Mouse (Mus musculus) cerebellum, adult 8-10 months (tissue): ENCODE measurements around the gene Fam171a1.
"Not testable (repeated sequence)": the region's sequence is repeated elsewhere in the genome, so short reads cannot be mapped to it uniquely, and the experiment has no call there.

Experiments
- DNase-seq: peaks from one replicate; pipeline ENCODE4 v3.0.0; 2022

Fam171a1 gene

GRCm38 (mm10) chr2:3113866-3114265 is at the start of gene Fam171a1:
Gene Fam171a1, plus strand, starts transcription at chr2:3114224.
- no peak for DNase-seq

DNA sequence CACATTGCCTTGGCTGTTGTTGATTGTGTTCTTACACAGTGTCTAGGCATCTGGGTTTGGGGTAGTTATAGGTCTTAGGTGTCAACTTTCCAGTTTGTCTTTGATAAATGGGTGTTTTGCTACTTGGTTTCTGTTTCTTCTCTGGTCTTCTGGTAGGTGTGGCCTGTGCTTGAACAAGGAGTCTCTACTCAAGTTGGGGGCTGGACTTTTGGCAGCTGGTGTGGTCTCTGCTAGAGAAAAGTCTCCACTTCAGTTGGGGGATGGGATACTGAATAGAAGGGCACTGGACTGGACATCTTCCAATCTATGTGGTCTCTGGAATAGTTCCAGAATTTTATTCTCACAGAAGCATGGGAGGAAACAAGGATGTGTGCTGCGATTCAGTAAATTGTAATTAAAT is 44.9 kb upstream of the Fam171a1 start:
- no peak for DNase-seq

GRCm38 (mm10) chr2:3088361-3088760 is 25.7 kb upstream of the Fam171a1 start:
- not testable (repeated sequence) for DNase-seq

DNA sequence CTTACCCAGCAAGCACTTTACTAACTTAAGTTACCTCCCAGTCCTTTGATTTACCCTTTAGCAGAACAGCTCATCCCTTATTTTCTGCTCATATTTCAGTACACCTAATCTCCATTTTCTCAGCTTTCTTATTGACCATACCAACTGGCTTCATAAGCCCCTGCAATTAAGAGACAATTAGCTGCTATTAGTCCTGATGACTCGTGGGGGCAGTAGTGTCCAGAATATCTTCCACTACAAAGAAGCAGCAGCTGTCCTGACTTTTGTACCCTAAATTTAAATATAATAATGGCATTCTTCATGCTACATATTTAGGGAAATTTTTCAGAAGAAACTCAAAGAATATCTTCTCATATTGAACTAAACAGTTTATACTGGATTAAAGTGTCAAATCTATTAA is 24.8 kb upstream of the Fam171a1 start:
- peak; percentile 5 for DNase-seq

DNA sequence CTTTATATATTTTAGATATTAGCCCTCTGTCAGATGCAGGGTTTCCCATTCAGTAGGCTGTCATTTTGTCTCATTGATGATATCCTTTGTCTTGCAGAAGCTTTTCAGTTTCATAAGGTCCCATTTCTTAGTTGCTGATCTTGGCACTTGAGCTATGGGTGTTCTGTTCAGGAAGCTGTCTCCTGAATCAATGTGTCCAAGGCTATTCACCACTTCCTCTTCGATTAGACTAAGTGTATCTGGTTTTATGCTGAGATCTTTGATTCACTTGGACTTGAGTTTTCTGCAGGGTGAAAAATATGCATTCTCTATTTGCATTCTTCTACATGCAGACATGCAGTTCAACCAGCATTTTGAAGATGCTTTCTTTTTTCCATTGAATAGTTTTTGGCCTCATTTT is 17.9 kb upstream of the Fam171a1 start:
- no peak for DNase-seq

DNA sequence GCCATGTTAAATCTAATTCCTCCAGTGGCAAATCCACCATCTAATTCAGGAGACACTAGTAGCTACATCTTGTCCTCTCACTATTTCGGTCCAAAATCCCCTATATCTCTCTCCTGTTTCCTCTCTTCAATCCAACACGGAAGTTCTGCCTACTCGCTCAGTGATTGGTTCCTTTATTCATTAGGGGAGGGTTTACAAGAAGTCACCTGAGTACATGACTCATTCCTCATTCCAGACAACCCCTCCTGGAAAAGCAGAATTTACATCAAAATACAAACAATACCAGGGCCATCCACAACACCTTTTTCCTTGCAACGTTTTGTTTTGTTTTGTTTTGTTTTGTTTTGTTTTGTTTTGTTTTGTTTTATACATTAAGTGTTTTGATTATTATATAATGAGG is 14.1 kb upstream of the Fam171a1 start:
- DNase-seq: no peak

GRCm38 (mm10) chr2:3101292-3101957 is 12.6 kb upstream of the Fam171a1 start:
- no peak for DNase-seq

- DNase-seq: no peak
Measured at GRCm38 (mm10) chr2:3102360-3102759, 11.7 kb upstream of the Fam171a1 start.

DNA sequence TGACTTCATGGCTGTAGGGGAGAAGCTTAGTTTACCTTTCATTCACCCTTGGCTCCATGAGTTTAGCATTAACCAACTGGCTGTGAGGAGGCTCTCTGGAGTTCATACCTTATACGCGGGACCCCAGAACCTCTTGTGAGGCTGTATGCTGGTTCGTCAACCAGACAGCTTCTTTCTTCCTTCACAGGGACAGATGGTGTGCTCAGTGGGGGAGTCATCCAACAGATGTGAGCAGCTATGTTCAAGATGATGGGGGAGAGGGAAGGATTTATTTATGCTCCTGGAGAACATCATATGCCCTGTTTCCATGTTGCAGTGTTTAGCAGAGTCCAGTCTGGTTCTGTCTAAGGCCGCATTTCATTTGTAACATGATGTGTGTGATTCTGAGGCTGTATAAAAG is 6.6 kb upstream of the Fam171a1 start:
- DNase-seq: no peak

GRCm38 (mm10) chr2:3108431-3108830 is 5.6 kb upstream of the Fam171a1 start:
- no peak for DNase-seq

- no peak for DNase-seq
Measured at GRCm38 (mm10) chr2:3108834-3109233, 5.2 kb upstream of the Fam171a1 start.

- no peak for DNase-seq
Measured at GRCm38 (mm10) chr2:3117855-3118202, 3.8 kb downstream of the Fam171a1 start.

DNA sequence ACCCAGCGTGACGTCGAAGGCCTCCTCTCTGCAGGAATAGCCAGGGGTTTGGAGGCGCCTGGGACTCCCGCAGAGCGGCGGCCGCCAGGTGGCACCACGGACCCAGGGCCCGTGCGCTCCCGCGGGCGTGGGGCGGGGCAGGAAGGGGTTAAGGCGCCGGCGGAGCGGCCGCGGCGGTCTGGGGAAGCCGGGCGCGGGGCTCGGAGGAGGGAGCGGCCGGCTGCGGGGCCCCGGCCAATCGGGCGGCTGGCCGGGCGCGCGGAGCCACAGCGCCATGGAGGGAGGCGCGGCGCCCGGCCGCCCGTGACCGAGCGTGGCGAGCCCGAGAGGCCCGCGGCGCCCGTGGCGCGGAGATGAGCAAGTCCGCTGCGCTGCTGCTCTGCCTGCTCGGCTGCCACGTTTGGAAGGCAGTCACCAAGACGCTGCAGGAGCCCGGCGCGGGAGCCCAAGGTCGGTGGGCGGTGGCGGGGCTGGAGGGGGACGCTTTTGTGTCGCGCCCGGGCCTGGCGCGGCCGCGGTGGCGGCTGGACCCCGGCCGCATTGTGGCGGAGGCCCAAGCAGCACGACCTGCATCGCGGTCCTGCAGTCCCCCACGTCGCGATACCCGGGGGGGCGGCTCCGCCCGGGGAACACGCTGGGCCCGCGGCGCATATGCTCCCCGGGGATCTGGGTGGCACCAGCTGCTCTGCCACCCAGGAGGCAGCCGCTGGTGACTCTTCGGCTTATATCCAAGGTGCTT is 4.3 kb downstream of the Fam171a1 start:
- peak; percentile 83 for DNase-seq

- no peak for DNase-seq
Measured at GRCm38 (mm10) chr2:3118969-3119368, 4.9 kb downstream of the Fam171a1 start.

- DNase-seq: peak; percentile 18
Measured at GRCm38 (mm10) chr2:3119371-3119935, 5.4 kb downstream of the Fam171a1 start.

GRCm38 (mm10) chr2:3122571-3122970 is 8.5 kb downstream of the Fam171a1 start:
- DNase-seq: no peak

DNA sequence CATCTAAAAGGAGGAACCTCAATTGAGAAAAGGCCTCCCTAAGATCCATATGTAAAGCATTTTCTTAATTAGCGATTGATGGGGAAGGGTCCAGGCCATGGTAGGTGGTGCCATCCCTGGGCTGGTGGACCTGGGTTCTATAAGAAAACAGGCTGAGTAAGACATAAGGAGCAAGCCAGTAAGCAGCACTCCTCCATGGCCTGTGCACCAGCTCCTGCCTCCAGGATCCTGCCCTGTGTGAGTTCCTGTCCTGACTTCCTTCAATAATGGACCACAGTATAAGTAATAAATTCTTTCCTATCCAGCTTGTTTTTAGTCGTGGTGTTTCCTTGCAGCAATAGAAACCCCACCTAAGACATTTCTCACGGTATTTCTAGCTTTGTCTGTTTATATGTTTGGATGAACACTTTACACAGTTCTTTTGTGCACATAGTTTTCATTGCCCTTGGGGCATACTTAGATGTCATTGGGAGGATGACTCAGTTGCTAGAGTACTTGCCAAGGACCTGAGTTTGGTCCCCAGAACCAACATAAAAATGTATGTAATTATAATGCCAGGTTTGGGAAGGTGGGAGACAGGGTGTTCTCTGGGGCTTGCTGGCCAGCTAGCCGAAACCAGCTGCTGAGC is 13.3 kb downstream of the Fam171a1 start:
- no peak for DNase-seq

GRCm38 (mm10) chr2:3128344-3128871 is 14.4 kb downstream of the Fam171a1 start:
- no peak for DNase-seq

- DNase-seq: no peak
Measured at GRCm38 (mm10) chr2:3128910-3129309, 14.9 kb downstream of the Fam171a1 start.

GRCm38 (mm10) chr2:3132473-3132872 is 18.4 kb downstream of the Fam171a1 start:
- DNase-seq: no peak

- DNase-seq: no peak
Measured at GRCm38 (mm10) chr2:3134580-3135296, 20.7 kb downstream of the Fam171a1 start.

DNA sequence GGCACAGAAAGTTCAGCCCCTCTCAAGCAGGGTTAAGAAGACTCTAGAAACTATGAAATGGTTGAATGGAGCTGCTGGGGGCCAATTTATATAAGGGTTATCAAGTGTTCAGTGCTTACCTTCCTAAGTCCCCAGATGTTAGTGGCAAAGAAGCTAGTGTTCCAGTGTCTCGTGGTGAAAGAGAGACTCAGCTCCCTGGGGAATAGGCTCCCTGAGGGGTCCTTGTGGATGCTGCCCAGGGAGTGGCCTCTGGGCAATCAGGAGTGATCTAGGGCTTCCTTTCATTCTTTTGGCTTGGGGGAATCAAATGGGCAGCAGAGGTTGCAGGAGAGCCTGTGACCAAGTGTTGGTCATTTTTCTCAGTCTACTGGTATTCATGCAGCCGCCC is 21.3 kb downstream of the Fam171a1 start:
- no peak for DNase-seq

- no peak for DNase-seq
Measured at GRCm38 (mm10) chr2:3138308-3138707, 24.3 kb downstream of the Fam171a1 start.
